Mouse (Mus musculus) ES-Bruce4 (cell line): ENCODE measurements at regions not wholly inside any gene's neighbourhood (a gene's known extent, or its start where the extent isn't known, plus 50 kb on each side); places are given as distances from the start of the nearest gene placed in this dataset.

Experiments
- H3K27ac ChIP-seq: 2 replicates; pipeline ENCODE4 v1.5.1; 2012; ENCODE audit warnings: low read length, inconsistent platforms; ENCODE audit not compliant: insufficient read depth
- H3K27me3 ChIP-seq: 2 replicates; pipeline ENCODE4 v1.6.1; 2012; ENCODE audit warnings: mild to moderate bottlenecking, low read length, inconsistent platforms; ENCODE audit not compliant: control insufficient read depth, poor library complexity, insufficient read depth, severe bottlenecking
- H3K36me3 ChIP-seq: 2 replicates; pipeline ENCODE4 v1.6.1; 2012; ENCODE audit warnings: inconsistent platforms, mild to moderate bottlenecking, low read length, moderate library complexity; ENCODE audit not compliant: control insufficient read depth, poor library complexity, insufficient read depth, severe bottlenecking
- H3K4me1 ChIP-seq: one replicate; pipeline ENCODE4 v1.8.1; 2011; ENCODE audit warnings: low read length; ENCODE audit not compliant: control insufficient read depth, insufficient read depth
- H3K4me3 ChIP-seq: 2 replicates; pipeline ENCODE4 v1.5.1; 2011; ENCODE audit warnings: low read depth, mild to moderate bottlenecking, low read length
- H3K9ac ChIP-seq: 2 replicates; pipeline ENCODE4 v1.6.1; 2012; ENCODE audit warnings: low read depth, mild to moderate bottlenecking, inconsistent platforms; ENCODE audit not compliant: poor library complexity, severe bottlenecking
- H3K9me3 ChIP-seq: replicated peaks from 2 replicates; pipeline ENCODE4 v1.6.1; 2012; ENCODE audit warnings: mild to moderate bottlenecking, low read length, inconsistent platforms; ENCODE audit not compliant: control insufficient read depth, poor library complexity, insufficient read depth, severe bottlenecking
- CTCF ChIP-seq: IDR thresholded peaks from one replicate; pipeline ENCODE4 v1.8.1; 2011; ENCODE audit warnings: low read depth, low read length
- EP300 ChIP-seq: IDR thresholded peaks from 2 replicates; pipeline ENCODE4 v1.6.1; 2011; ENCODE audit warnings: low read depth, low read length; ENCODE audit not compliant: insufficient read depth
- POLR2A ChIP-seq: IDR thresholded peaks from one replicate; pipeline ENCODE4 v1.8.1; 2011; ENCODE audit warnings: low read length; ENCODE audit not compliant: insufficient read depth

GRCm38 (mm10) chr5:128491155-128491554, 58.3 kb upstream of the Tmem132d start:
- Histone ChIP-seq H3K27me3 (no peaks in the 10 kb centered on the region), H3K27ac (no peak overlapping the region), H3K36me3 (no peaks in the 10 kb centered on the region)

GRCm38 (mm10) chr5:128488872-128489580, 56.1 kb upstream of the Tmem132d start:
- H3K9ac ChIP-seq = no peak overlapping the region
- no peak overlapping the region for H3K4me3 ChIP-seq
- H3K27me3 ChIP-seq = no peaks in the 10 kb centered on the region
- no peak overlapping the region for H3K27ac ChIP-seq
- no peaks in the 10 kb centered on the region for H3K4me1 ChIP-seq
- H3K36me3 ChIP-seq = no peaks in the 10 kb centered on the region
- TF ChIP-seq EP300 (no peak), POLR2A (no peak), CTCF (no peak)
- no peaks in the 10 kb centered on the region for H3K9me3 ChIP-seq

More at GRCm38 (mm10) chr5:128491155-128491554, 58.3 kb upstream of the Tmem132d start:
- no peak for TF ChIP-seq EP300
- TF ChIP-seq CTCF = peak; percentile 95
- Histone ChIP-seq H3K9me3 (no peaks in the 10 kb centered on the region), H3K4me1 (no peaks in the 10 kb centered on the region), H3K9ac (no peak overlapping the region), H3K4me3 (no peak overlapping the region)

- Histone ChIP-seq H3K27me3 (no peaks in the 10 kb centered on the region), H3K9me3 (no peaks in the 10 kb centered on the region), H3K4me1 (no peaks in the 10 kb centered on the region), H3K4me3 (no peak overlapping the region), H3K9ac (no peak overlapping the region), H3K27ac (no peak overlapping the region), H3K36me3 (no peaks in the 10 kb centered on the region)
- no peak for TF ChIP-seq POLR2A
- no peak for TF ChIP-seq EP300
- no peak for TF ChIP-seq CTCF
These were observed 54.5 kb upstream of the Tmem132d start for GRCm38 (mm10) chr5:128487371-128487770.

GRCm38 (mm10) chr5:128484116-128484515, 51.2 kb upstream of the Tmem132d start:
- H3K27me3 ChIP-seq = no peaks in the 10 kb centered on the region
- no peak overlapping the region for H3K9ac ChIP-seq
- no peak overlapping the region for H3K4me3 ChIP-seq
- no peak for TF ChIP-seq POLR2A
- no peak for TF ChIP-seq CTCF
- TF ChIP-seq EP300 = no peak
- peaks cover 3% of the 10 kb centered on the region; the same call in 1 of the 2 replicates for H3K9me3 ChIP-seq
- no peaks in the 10 kb centered on the region for H3K36me3 ChIP-seq
- H3K4me1 ChIP-seq = no peaks in the 10 kb centered on the region
- no peak overlapping the region for H3K27ac ChIP-seq

GRCm38 (mm10) chr5:128483441-128483810, 50.5 kb upstream of the Tmem132d start:
- Histone ChIP-seq H3K36me3 (no peaks in the 10 kb centered on the region), H3K4me3 (no peak overlapping the region), H3K27ac (no peak overlapping the region), H3K27me3 (no peaks in the 10 kb centered on the region), H3K9me3 (peaks cover 3% of the 10 kb centered on the region; the same call in 1 of the 2 replicates), H3K4me1 (no peaks in the 10 kb centered on the region), H3K9ac (no peak overlapping the region)
- TF ChIP-seq EP300 (no peak), POLR2A (no peak), CTCF (no peak)

GRCm38 (mm10) chr5:128482617-128483440, 50.0 kb upstream of the Tmem132d start:
- H3K27ac ChIP-seq = no peak overlapping the region
- peak overlapping the region; percentile 45 for H3K4me3 ChIP-seq
- H3K4me1 ChIP-seq = no peaks in the 10 kb centered on the region
- TF ChIP-seq POLR2A (no peak), EP300 (peak; percentile 64; the same call in 1 of the 2 replicates), CTCF (no peak)
- no peaks in the 10 kb centered on the region for H3K36me3 ChIP-seq
- H3K9me3 ChIP-seq = peaks cover 3% of the 10 kb centered on the region; the same call in 1 of the 2 replicates
- H3K9ac ChIP-seq = no peak overlapping the region
- H3K27me3 ChIP-seq = no peaks in the 10 kb centered on the region
